In genomic region chr7:30490251-30490956, GRCm38 (mm10) we compare ENCODE assay signal across 8 mouse cellular contexts. TPM values are rescaled to one million over a fixed set of nuclear protein-coding genes. Genes with fewer than 3 reads are reported as not detected.
DNase-seq lines count a peak whose midpoint lies in the region; ATAC-seq lines count a peak whose summit lies in the region.

No protein-coding gene starts in this region.

- ATAC-seq in monocyte, adult 5-6 weeks (replicated peaks; ENCODE audit: insufficient number of reproducible peaks, low FRiP score, low TSS enrichment, poor library complexity, severe bottlenecking): no peak

- intact Hi-C loops in gastrocnemius, postnatal 14 days (cut with DNase I; ENCODE audit: low total_unique reads): no loop called here

- peak; percentile 26 for DNase-seq in gastrocnemius, postnatal 10 days
- DNase-seq in gastrocnemius, postnatal 14 days: no peak
- DNase-seq in B cell, adult 2 months: peak; percentile 68
- peak; percentile 43 for DNase-seq in adipocyte (ENCODE audit: low spot score)
- DNase-seq in embryo, embryonic 9.5 days (ENCODE audit: extremely low spot score): peak; percentile 44
- peak; percentile 60 to 63 for DNase-seq in left cerebral cortex, adult 18-20 months (ENCODE audit: low spot score in 2 of 2)
- peak; percentile 74 for DNase-seq in retina, postnatal 1 day

RNA-seq across cellular contexts. Expression of gene Prodh2, which starts 3.0 kb away (rescaled TPM):
- total RNA-seq in gastrocnemius, postnatal 10 days (2021): not detected
- total RNA-seq in gastrocnemius, postnatal 14 days (2021): not detected
- not detected for total RNA-seq in left cerebral cortex, adult 18-20 months (2021)
- total RNA-seq in monocyte, adult 5-6 weeks (2017): not detected in 3 replicates

RNA-seq across cellular contexts. Expression of gene Nphs1, which starts 32.3 kb away (rescaled TPM):
- total RNA-seq in gastrocnemius, postnatal 10 days (2021): not detected
- total RNA-seq in gastrocnemius, postnatal 14 days (2021): not detected
- under 1 TPM; 0.44 to 0.52 TPM for total RNA-seq in left cerebral cortex, adult 18-20 months (2021)
- total RNA-seq in monocyte, adult 5-6 weeks (2017): not detected in 3 replicates

RNA-seq across cellular contexts. Expression of gene Kirrel2, which starts 32.9 kb away (rescaled TPM):
- not detected for total RNA-seq in gastrocnemius, postnatal 10 days (2021)
- total RNA-seq in gastrocnemius, postnatal 14 days (2021): not detected
- total RNA-seq in left cerebral cortex, adult 18-20 months (2021): 1 to 10 TPM; 8.2 to 8.3 TPM
- total RNA-seq in monocyte, adult 5-6 weeks (2017): not detected in 3 replicates

RNA-seq across cellular contexts. Expression of gene Arhgap33, which starts 44.5 kb away (rescaled TPM):
- total RNA-seq in gastrocnemius, postnatal 10 days (2021): 1 to 10 TPM; 3.2 to 4.8 TPM
- 1 to 10 TPM in 1 of 2 experiments, under 1 TPM in 1; 0.98 to 2.4 TPM for total RNA-seq in gastrocnemius, postnatal 14 days (2021)
- total RNA-seq in left cerebral cortex, adult 18-20 months (2021): 100 to 1,000 TPM; 179 to 187 TPM
- 0.97 to 1.5 TPM in 2 of 3 replicates, not detected in the other for total RNA-seq in monocyte, adult 5-6 weeks (2017)

RNA-seq across cellular contexts. Expression of gene Aplp1, which starts 45.1 kb away (rescaled TPM):
- total RNA-seq in gastrocnemius, postnatal 10 days (2021): 1 to 10 TPM; 3.3 to 4.4 TPM
- 1 to 10 TPM; 1.9 to 2.3 TPM for total RNA-seq in gastrocnemius, postnatal 14 days (2021)
- total RNA-seq in left cerebral cortex, adult 18-20 months (2021): 1,000 to 10,000 TPM; 1,233 to 1,333 TPM
- total RNA-seq in monocyte, adult 5-6 weeks (2017): 0.68 TPM in 1 of 3 replicates, not detected in the others
